Mouse (Mus musculus) layer of hippocampus, adult 9-11 months (tissue): ENCODE results near the gene Sh3bp5l.
"Not testable (repeated sequence)": the region's sequence is repeated elsewhere in the genome, so short reads cannot be mapped to it uniquely, and the experiment has no call there.

Experiments
- DNase-seq: peaks from one replicate; pipeline ENCODE4 v3.0.0; 2022

The Sh3bp5l gene

DNA sequence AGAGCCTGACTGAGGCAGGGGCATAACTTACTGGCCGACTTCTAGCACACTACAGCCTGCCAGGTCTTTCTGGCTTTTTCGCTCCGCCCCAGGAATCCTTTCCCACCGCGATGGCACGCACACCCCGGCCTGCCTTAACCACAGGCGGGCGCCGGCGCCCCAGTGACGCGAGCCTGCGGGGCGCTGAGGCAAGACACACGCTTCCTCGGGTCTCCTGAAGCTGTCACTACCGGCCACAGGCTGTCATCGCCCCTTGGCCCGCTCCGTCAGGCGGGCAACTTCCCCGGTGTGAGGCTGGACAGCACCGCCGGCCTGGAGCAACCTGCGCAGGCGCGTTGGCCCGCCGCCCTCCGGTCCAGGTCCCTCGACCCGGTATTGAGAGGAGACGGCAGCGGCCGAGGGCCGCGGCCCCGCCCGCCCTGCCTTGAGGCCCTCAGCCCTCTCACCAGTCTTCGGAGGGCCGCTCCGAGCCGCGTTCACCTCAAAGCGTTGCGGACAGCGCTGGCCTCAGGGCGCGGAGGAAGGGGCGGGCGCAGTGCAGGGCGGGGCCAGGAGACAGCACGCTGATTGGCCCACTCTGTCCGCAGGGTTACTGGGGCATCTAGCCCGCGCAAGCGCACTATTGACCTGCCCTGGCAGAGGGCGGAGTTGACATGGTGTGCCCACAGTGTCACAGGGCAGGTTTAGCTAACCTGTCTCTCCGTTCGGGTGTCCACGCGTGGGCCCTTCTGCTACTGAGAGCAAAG lies 7.5 kb upstream of the Sh3bp5l start:
- peak; percentile 96 for DNase-seq

DNA sequence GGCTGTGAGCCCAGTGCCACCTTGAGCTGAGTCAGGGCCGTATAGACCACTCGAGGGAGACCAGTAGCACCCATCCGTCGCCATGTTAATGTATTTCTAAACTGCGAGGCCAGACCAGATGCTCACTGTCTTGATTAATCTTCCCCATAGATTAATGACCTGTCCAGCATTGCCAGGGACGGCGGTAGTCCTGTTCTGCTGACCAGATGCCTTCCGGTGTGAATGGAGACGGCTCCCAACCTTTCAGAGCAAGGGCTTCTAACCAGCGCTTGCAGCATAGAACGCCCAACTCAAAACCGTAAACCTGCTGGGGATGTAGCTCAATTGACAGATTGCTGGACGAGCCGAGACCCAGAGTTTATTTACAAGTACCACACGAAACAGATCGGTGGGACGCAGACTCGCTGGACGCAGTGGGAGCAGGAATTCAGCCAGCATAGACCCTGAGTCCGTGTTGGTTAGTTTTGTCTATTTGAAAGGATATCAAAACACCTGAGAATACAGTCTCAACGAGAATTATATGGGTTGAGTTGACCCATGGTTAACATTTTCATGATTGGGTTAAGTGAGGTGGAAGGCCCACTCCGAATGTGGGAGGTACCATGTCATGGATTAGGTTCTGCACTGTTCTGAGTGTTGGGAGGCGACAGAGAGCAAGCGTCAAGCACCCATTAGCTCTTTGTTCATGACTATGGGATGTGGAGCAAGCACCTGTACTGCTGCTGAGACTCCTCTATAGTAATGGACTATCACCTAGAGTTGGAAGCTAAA lies 6.8 kb upstream of the Sh3bp5l start:
- no peak for DNase-seq

DNA sequence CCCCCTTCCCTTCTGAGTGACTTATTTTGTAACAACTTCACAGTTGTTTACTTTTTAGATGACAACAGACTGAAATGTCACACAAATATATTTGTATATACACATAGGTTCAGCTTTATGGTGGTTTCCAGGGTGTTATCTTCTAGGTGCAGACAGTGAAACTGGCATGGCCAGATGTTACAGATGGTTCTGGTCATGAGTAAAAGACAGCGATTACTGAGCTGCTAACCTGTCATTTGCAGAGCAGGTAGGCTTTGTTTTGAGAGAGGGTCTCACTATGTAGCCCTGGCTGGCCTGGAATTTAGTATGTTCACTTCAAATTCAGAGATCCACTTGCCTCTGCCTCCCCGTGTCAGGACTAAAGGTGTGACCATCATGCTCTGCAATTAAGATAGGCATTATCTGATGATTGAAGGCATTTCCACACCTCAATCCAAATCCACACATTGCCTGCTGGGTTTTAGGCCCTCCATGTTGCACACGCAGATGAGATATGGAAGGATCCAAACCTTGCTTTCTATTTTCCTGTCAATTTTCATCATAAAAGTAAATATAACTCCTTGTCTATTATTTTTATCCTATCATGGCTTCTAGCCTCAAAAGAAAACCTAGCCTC lies 5.8 kb upstream of the Sh3bp5l start:
- DNase-seq, result no peak

DNA sequence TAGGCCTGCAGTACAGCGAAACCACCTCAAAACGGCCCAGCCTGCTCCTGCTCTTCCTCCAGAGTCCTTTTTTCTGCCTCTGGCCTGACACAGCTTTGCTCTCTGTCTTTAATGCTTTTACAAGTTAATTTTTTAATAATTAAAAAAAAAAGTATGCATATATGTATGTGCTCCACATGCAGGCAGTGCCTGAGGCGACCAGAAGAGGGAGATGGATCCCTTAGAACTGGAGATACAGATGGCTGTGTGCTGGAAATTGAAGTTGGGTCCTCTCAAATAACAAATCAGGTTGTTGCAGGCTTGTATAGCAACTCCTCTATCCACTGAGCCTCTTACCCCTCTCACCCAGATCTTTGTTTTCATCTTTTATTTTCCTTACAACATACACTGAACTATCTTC lies 3.7 kb upstream of the Sh3bp5l start:
- no peak for DNase-seq

DNA sequence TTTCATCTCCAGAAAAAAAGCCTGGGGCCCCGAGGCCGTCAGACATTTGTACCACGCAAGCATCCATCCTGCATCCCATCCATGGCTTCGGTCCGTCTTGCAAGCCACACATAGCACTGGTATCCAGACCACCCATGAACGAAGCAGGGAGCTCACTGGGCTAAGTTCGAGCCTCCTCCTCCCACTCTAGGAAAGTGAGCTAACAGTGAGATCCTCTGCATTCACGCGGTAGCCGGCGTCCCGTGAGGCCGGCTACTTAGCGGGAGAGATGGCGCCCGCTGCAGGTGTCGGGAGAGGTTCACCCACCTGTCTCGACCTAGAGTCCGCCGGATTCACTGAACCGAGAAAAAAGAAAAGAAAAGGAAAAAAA lies 633 bp upstream of the Sh3bp5l start:
- DNase-seq, result no peak

DNA sequence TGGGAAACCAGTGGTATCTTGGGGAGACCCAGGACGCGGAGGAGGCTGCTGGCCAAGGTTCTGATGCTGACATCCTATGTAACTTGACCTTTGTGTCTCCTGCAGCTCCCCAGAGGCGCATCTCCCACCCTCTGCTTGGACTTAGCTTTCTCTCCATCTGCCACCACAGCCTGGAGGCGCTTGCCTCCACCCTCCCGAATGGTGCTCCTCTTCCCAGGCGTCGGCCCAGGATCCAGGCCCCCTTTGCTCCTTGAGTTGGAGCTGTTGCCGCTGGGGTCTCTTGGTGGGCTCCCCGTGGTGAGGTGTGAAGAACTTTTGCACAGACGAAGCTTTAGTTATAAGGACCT lies 598 bp downstream of the Sh3bp5l start:
- DNase-seq, result no peak

DNA sequence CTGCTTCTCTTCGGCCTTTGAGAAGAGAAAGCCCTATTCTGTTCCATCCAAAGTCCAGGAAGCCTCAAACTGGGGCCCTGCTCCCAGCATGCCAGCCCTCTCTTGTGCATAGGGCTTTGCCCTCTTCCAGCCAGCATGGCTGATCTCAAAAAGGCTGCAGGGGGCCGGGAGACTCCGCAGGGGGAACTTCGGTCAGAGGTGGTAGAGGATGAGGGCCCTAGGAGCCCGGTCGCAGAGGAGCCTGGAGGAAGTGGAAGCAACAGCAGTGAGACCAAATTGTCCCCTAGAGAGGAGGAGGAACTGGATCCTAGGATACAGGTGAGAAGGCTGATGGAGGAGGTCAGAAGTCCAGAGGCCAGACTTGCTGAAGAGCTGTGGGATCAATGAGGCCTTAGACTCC lies 1.0 kb downstream of the Sh3bp5l start:
- DNase-seq, result no peak

DNA sequence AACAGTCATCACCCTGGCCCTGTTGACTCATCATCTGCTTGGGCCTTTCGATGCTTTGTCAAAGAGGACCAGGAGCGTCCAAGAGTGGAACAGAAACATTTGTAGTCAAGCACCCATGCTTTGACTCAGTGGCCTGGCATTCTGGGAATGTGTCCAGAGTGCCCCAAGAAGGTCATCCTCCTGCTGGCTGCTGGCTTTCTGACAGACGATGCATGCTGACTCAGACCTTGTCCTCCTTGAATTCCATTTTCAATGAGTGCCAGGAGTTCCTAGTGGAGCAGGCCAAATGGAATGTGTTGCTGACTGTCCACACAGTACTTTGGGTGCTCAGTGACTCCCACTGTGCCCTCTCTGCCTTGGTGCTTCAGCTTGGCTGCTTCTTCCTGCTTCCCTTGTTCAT lies 4.2 kb downstream of the Sh3bp5l start:
- no peak for DNase-seq

DNA sequence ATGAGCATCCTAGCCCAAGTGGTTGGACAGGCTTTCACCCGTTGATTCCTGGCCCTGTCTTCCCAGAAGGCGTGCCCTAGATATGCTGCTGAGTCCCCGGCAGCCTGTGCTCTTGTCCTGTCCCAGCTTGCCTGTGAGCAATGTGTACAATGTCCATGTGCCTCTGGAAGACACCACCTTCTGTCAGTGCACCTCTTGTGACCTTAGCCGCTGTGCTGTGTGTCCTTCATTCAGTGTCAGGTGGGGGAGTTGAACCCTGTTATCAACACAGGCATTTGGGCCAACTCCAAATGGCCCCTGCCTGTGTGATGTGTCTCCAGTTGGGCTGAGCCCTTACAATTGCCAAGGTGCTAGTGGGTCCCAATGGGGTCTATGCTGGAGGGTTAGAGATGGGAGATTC lies 16.2 kb downstream of the Sh3bp5l start:
- DNase-seq, result no peak

DNA sequence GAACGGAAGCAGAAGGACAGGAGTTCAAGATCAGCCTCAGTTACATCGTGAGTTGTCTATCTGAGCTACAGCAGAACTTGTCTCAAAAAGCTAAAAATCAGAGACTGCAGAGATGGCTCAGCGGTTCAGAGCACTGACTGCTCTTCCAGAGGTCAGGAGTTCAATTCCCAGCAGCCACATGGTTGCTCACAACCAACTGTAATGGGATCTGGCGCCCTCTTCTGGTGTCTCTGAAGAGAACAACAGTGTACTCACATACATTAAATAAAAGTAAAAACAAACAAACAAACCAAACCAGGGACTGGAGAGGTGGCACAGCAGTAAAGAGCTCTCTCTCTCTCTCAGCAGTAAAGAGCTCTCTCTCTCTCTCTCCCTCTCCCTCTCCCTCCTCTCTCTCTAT lies 20.1 kb downstream of the Sh3bp5l start:
- no peak for DNase-seq

DNA sequence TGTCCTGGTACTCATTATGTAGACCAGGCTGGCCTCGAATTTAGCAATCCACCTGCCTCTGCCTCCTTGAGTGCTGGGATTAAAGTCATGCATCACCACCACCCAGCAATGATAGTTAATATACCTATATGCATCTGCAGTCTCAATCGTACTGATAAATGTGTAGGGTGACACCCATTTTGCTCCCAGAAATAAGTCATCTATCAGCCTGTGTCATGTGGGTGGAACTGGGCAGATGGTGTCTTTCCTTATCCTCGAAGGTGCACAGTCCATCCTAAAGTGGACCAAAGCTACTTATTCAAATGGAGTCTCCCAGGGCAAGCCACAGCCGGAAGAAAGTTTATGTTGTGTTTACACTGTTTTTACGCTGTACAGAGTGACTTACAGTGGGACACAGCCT lies 20.7 kb downstream of the Sh3bp5l start:
- DNase-seq, result no peak

DNA sequence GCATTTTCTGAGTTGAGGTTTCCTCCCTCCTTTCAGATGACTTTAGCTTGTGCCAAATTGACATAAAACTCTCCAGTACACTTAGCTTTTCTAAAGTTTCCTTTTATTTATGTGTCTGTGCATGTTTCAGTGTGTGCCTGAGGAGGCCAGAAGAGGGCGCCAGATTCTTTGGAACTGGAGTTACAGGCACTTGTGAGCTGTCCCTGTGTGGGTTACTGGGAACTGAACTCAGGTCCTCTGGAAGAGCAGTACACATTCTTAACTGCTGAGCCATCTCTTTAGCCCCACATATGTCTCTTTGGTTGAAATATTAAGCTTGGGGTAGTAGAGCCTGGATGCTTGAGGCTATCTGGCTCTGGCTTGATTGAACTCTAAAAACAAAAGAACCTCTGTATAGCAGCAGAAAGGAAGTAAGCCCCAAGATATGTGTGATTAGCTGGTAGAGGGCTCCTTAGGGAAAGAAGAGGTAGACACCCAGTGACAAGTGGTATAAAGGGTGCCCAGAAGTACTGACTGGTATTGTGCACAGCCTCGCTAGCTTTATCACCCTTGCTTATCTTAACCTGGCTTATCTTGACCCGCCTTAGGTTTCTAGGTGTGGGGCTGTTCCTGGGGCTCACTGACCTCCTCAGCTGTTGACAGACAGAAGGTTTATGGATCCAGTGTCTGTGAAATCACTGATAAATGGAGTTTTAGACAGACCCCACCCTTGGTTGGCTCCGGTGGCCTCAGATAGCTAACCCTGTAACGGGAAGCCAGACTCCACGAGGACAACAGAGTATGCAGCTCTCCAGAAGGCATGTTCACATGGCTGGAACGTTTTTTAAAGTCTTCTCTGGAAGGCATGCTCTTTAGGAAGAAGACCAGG lies 22.4 kb downstream of the Sh3bp5l start:
- no peak for DNase-seq

DNA sequence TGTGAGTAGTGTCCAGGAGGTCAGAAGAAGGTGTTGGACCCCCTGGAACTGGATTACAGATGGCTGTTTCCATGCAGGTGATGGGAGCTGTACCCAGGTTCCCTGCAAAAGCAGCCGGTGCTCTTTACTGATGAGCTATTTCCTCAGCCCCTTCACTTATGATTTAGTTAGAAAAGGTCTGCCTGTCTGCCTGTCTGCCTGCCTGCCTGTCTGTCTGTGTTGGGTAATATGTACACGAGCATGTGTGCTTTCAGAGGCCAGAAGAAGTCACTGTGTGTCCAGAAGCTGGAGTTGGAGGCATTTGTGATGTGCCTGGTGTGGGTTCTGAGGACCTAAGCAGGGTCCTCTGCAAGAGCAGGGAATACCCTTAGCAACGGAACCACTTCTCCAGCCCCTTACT lies 23.2 kb downstream of the Sh3bp5l start:
- no peak for DNase-seq

DNA sequence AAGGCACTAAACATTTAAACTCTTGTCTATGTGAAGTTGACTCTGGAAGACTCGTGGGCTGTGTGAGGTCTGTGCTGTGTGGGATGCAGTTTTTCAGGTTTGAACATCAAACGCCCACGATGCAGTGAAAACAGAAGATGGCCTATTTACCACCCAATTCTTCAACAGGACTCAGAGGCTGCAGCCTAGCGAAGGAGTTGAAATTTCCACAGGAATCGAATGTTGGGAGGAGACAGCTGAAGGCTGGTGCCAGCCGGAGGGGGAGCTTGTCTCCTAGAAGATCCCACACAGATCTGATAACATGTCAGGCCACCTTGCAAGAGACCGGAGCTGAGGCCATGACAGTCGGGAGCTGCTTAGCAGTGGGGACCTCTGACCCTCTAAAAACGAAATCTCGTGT lies 24.0 kb downstream of the Sh3bp5l start:
- DNase-seq, result peak; percentile 22

DNA sequence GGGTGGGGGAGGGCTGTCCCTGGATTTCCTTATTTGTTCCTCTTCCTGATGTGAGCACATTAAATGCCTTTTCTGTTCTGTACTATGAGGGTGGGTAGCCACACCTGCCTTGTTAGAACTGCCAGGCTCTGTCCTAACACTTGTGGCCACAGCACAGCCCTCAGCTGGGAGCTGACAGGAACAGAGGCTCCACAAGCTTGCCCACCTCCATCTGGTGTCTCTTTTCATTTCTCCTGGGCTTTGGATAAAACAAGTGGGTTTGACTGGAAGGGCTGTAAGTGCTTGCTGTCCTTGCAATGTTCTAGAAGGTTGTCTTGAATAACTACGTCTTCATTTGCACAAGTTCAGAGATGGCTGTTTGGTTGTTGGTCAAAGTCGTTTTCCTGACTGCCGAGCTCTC lies 24.4 kb downstream of the Sh3bp5l start:
- DNase-seq, result no peak

DNA sequence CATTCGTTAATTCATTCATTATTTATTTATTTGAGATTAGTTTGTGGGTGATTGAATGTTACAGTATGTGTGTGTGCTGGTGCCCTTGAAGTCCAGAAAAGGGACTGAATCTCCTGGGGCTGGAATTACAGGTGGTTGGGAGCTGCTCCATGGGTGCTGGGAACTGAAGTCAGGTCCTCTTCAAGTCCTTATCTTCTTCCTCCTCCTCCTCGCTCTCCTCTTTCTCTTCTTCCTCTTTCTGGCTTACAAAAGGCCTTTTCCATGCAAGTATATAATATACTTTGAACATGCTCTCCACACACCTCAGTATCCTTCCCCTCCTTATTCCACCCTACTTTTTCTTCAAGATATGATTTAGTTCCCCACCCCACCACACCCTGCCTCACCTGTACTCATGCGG lies 26.5 kb downstream of the Sh3bp5l start:
- DNase-seq, result no peak

DNA sequence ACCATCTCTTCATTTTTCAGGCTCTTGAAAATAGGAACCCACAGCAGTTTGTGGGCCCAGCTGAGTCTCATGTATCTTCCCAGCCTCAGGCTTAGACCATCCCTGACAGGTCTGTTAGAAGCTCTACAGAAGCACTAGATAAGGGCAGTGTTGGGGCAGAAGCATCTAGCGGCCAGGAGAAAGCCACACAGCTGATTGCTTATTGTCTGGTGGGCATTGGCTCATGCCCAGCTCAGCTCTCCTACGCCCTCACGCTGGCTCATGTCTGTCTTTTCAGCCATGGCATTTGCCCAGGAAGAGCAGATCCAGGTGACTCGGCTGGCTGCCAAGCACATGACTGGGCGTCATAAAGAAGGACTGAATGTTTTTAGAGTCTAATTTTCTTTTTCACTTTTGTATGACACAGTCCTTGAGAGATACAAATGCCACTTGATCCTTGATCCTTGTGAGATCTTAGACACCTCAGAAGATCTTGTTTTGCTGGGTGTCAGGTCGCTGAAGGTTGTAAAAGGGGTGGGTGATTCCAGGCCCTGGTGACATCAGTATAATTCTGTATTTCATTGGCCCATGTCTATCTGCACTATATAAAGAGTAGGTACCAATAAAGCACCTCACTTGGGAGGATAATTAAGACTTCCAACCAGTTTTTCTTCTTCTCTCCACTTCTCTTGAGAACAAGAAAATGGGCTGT lies 27.5 kb downstream of the Sh3bp5l start:
- DNase-seq, result no peak

DNA sequence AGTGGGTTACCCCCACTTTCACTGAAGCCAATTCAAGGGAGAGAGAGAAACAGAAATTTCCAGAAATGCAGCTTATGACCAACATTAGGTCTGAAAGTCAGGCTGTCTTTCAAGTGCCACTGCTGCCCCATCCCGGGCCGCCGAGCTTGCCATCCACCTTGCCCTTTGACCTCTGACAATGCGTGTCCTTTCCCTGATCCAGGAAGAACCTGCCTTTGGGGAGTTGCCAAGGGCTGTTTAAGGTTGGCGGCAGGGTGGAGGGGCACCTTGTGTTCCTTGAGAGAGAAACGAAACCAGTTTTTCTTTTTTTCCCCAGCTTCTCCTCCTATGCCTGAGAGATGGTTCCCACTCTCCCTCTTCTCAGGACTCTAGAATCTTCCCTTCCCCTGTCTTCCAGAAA lies 32.0 kb downstream of the Sh3bp5l start:
- DNase-seq, result not testable (repeated sequence)

DNA sequence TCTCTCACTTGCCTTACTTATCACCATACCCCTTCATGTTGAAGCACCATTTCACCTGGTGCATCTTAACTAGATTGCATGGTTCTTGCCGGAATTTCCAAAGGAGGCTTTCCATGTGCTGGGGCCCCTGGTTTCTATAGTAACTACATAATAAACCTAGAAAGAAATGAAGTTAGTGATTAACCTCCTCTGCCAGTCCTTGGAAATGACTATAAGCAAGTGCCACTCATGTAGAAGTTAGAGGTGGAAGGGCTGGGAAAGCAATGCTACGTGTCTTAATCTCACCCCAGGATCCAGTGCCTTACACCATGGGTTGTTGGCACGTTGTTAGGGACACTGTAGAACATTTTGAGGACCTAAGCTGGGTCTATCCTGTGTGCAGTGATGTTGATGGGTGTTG lies 33.9 kb downstream of the Sh3bp5l start:
- no peak for DNase-seq

DNA sequence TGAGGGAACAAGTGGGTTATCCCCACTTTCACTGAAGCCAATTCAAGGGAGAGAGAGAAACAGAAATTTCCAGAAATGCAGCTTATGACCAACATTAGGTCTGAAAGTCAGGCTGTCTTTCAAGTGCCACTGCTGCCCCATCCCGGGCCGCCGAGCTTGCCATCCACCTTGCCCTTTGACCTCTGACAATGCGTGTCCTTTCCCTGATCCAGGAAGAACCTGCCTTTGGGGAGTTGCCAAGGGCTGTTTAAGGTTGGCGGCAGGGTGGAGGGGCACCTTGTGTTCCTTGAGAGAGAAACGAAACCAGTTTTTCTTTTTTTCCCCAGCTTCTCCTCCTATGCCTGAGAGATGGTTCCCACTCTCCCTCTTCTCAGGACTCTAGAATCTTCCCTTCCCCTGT lies 35.7 kb downstream of the Sh3bp5l start:
- DNase-seq, result not testable (repeated sequence)

DNA sequence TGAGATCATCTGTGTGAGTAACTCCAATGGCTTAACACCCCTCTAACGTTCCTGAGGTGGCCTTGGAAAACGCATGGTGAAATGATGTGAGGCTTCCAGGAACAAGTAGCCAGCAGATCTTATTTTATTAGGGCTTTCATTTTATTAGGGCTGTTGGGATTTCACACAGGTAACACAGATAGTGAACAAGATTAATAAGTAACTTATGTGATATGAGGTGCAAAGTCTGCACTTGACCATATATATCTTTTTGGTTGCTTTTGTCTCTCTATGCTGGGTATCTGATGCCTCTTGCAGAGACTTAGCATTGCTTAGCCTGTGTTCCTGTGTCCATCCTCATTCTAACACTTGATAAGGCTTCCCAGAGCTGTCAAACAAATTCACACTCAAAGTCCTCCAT lies 46.7 kb downstream of the Sh3bp5l start:
- no peak for DNase-seq

DNA sequence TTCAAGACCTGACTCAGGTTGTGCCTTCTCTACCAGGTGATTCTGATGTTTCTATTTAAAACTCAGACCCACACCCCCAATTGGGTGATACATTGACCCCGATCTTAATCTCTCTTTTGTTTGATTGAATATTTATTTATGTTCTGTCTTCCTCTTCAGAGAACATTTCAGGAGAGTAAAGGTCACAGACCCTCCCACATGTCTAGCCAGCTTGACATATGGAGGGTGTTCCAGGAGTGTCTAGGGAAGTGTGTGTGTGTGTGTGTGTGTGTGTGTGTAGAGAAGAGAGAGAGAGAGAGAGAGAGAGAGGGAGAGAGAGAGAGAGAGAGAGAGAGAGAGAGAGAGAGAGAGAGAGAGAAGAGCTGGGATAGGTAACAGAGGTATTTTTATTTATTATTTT lies 47.2 kb downstream of the Sh3bp5l start:
- DNase-seq, result no peak

DNA sequence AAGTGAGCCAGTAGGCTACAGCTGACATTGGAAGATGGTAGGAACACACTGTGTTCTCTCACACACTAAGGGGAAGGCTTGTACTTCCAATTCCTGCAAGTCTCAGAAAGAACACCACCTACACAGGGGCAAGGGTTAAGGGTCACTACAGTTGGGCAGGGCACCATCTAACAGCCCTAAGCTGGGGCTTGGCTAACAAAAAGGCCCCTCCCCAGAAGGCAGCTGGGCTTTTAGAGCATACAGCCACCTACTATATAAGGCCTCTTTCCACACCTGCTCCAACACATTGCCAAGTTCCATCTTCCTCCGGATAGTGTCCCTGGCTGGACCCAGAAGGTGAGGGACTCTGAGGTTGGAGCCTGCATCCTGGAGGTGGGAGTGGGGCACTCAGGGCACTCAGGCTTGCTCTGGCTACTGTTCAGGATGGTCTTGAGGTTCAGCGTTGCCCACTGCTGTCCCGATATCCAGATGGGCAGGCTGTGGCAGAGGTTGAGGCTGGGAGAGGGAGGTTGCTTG lies 48.3 kb downstream of the Sh3bp5l start, which contains the start of gene Lypd8:
Lypd8 (plus strand) TSS at position 281 of the 516 bp plus-strand sequence.
- DNase-seq, result peak; percentile 31
